Mouse (Mus musculus): ENCODE results near the gene Itgae. TPM values are rescaled to one million over a fixed set of nuclear protein-coding genes. Genes with fewer than 3 reads are reported as not detected.

Itgae gene
- 0.21 and 0.27 TPM in 2 replicates for polyA plus RNA-seq (2014; fragmentation: Nextera tagmentation; extraction: Ambion mirVana)

GRCm38 (mm10) chr11:73090283-73090682 is at the start of gene Itgae:
TSS of gene Itgae (plus strand) at chr11:73090583.
- Histone ChIP-seq H3K4me1 (ENCODE audit: control insufficient read depth, insufficient read depth, low read length) (peaks cover 4% of the 10 kb centered on the region; the same call in 1 of the 2 replicates), H3K9ac (ENCODE audit: low read length) (no peak within 1 kb of the TSS), H3K4me2 (no peak within 1 kb of the TSS), H3K4me3 (ENCODE audit: low read depth, low read length) (no peak within 1 kb of the TSS), H3K9me3 (ENCODE audit: control insufficient read depth, low read length) (no peaks in the 10 kb centered on the region), H3K27ac (ENCODE audit: low read depth, low read length) (no peak within 1 kb of the TSS), H3K36me3 (ENCODE audit: control insufficient read depth, insufficient read depth, low read length) (no peaks in the 10 kb centered on the region), H3K27me3 (ENCODE audit: control insufficient read depth, insufficient read depth, low read length) (no peaks in the 10 kb centered on the region)
- 83% methylated on average over 4 of the region's 4 CpGs for WGBS
- DNase-seq (ENCODE audit: low spot score, missing footprints): no peak
- ATAC-seq (ENCODE audit: low FRiP score): no peak

- Histone ChIP-seq H3K36me3 (ENCODE audit: control insufficient read depth, insufficient read depth, low read length) (no peaks in the 10 kb centered on the region), H3K4me1 (ENCODE audit: control insufficient read depth, insufficient read depth, low read length) (peaks cover 7% of the 10 kb centered on the region; the same call in 1 of the 2 replicates), H3K9ac (ENCODE audit: low read length) (no peak overlapping the region), H3K4me2 (no peak overlapping the region), H3K27ac (ENCODE audit: low read depth, low read length) (no peak overlapping the region), H3K27me3 (ENCODE audit: control insufficient read depth, insufficient read depth, low read length) (no peaks in the 10 kb centered on the region), H3K9me3 (ENCODE audit: control insufficient read depth, low read length) (no peaks in the 10 kb centered on the region), H3K4me3 (ENCODE audit: low read depth, low read length) (no peak overlapping the region)
- 67% methylated on average over 6 of the region's 6 CpGs for WGBS
- DNase-seq (ENCODE audit: low spot score, missing footprints): peak; percentile 2
- no peak for ATAC-seq (ENCODE audit: low FRiP score)
Measured at GRCm38 (mm10) chr11:73044229-73044755, 46.1 kb upstream of the Itgae start.

GRCm38 (mm10) chr11:73044789-73045188 is 45.6 kb upstream of the Itgae start:
- Histone ChIP-seq H3K36me3 (ENCODE audit: control insufficient read depth, insufficient read depth, low read length) (no peaks in the 10 kb centered on the region), H3K27ac (ENCODE audit: low read depth, low read length) (no peak overlapping the region), H3K27me3 (ENCODE audit: control insufficient read depth, insufficient read depth, low read length) (no peaks in the 10 kb centered on the region), H3K9ac (ENCODE audit: low read length) (no peak overlapping the region), H3K4me3 (ENCODE audit: low read depth, low read length) (no peak overlapping the region), H3K4me1 (ENCODE audit: control insufficient read depth, insufficient read depth, low read length) (peaks cover 7% of the 10 kb centered on the region; the same call in 1 of the 2 replicates), H3K9me3 (ENCODE audit: control insufficient read depth, low read length) (no peaks in the 10 kb centered on the region), H3K4me2 (no peak overlapping the region)
- WGBS: 79% methylated on average over 4 of the region's 4 CpGs
- ATAC-seq (ENCODE audit: low FRiP score) (no peak), DNase-seq (ENCODE audit: low spot score, missing footprints) (peak; percentile 10)

GRCm38 (mm10) chr11:73047542-73047996 is 42.8 kb upstream of the Itgae start, which contains the start of gene Ncbp3:
TSS of gene Ncbp3 (plus strand) at chr11:73047783.
- H3K4me3 ChIP-seq (ENCODE audit: low read depth, low read length): peak within 1 kb of the TSS; percentile 71
- H3K4me2 ChIP-seq: peak within 1 kb of the TSS; percentile 68
- peak; percentile 100 for DNase-seq (ENCODE audit: low spot score, missing footprints)
- no peaks in the 10 kb centered on the region for H3K9me3 ChIP-seq (ENCODE audit: control insufficient read depth, low read length)
- H3K4me1 ChIP-seq (ENCODE audit: control insufficient read depth, insufficient read depth, low read length): peaks cover 7% of the 10 kb centered on the region; the same call in 1 of the 2 replicates
- H3K9ac ChIP-seq (ENCODE audit: low read length): peak within 1 kb of the TSS; percentile 75
- no peaks in the 10 kb centered on the region for H3K27me3 ChIP-seq (ENCODE audit: control insufficient read depth, insufficient read depth, low read length)
- peaks cover 4% of the 10 kb centered on the region; the same call in 1 of the 2 replicates for H3K36me3 ChIP-seq (ENCODE audit: control insufficient read depth, insufficient read depth, low read length)
- under 1% methylated on average over 39 of the region's 39 CpGs for WGBS
- H3K27ac ChIP-seq (ENCODE audit: low read depth, low read length): peak within 1 kb of the TSS; percentile 66; the same call in 1 of the 2 replicates
- peak; percentile 94 for ATAC-seq (ENCODE audit: low FRiP score)

- Histone ChIP-seq H3K9ac (ENCODE audit: low read length) (peak overlapping the region; percentile 75), H3K36me3 (ENCODE audit: control insufficient read depth, insufficient read depth, low read length) (peaks cover 4% of the 10 kb centered on the region; the same call in 1 of the 2 replicates), H3K4me2 (peak overlapping the region; percentile 68), H3K4me1 (ENCODE audit: control insufficient read depth, insufficient read depth, low read length) (peaks cover 7% of the 10 kb centered on the region; the same call in 1 of the 2 replicates), H3K9me3 (ENCODE audit: control insufficient read depth, low read length) (no peaks in the 10 kb centered on the region), H3K27me3 (ENCODE audit: control insufficient read depth, insufficient read depth, low read length) (no peaks in the 10 kb centered on the region), H3K27ac (ENCODE audit: low read depth, low read length) (peak overlapping the region; percentile 66; the same call in 1 of the 2 replicates), H3K4me3 (ENCODE audit: low read depth, low read length) (peak overlapping the region; percentile 71)
- DNase-seq (ENCODE audit: low spot score, missing footprints): peak; percentile 94
- 2% methylated on average over 55 of the region's 55 CpGs for WGBS
- peak; percentile 82 for ATAC-seq (ENCODE audit: low FRiP score)
Measured at GRCm38 (mm10) chr11:73048030-73048876, 42.1 kb upstream of the Itgae start.

- Histone ChIP-seq H3K4me2 (peak overlapping the region; percentile 68), H3K27me3 (ENCODE audit: control insufficient read depth, insufficient read depth, low read length) (no peaks in the 10 kb centered on the region), H3K9ac (ENCODE audit: low read length) (peak overlapping the region; percentile 75; the same call in 1 of the 2 replicates), H3K36me3 (ENCODE audit: control insufficient read depth, insufficient read depth, low read length) (peaks cover 7% of the 10 kb centered on the region; the same call in 1 of the 2 replicates), H3K27ac (ENCODE audit: low read depth, low read length) (no peak overlapping the region), H3K9me3 (ENCODE audit: control insufficient read depth, low read length) (no peaks in the 10 kb centered on the region), H3K4me1 (ENCODE audit: control insufficient read depth, insufficient read depth, low read length) (peaks cover 7% of the 10 kb centered on the region; the same call in 1 of the 2 replicates), H3K4me3 (ENCODE audit: low read depth, low read length) (peak overlapping the region; percentile 71)
- no peak for ATAC-seq (ENCODE audit: low FRiP score)
- peak; percentile 98 for DNase-seq (ENCODE audit: low spot score, missing footprints)
- 3% methylated on average over 4 of the region's 4 CpGs for WGBS
Measured at GRCm38 (mm10) chr11:73049335-73049734, 41.0 kb upstream of the Itgae start.

- no peak overlapping the region for H3K27ac ChIP-seq (ENCODE audit: low read depth, low read length)
- no peak overlapping the region for H3K9ac ChIP-seq (ENCODE audit: low read length)
- no peak overlapping the region for H3K4me3 ChIP-seq (ENCODE audit: low read depth, low read length)
- H3K4me1 ChIP-seq (ENCODE audit: control insufficient read depth, insufficient read depth, low read length): peaks cover 7% of the 10 kb centered on the region; the same call in 1 of the 2 replicates
- H3K9me3 ChIP-seq (ENCODE audit: control insufficient read depth, low read length): no peaks in the 10 kb centered on the region
- no peak for ATAC-seq (ENCODE audit: low FRiP score)
- DNase-seq (ENCODE audit: low spot score, missing footprints): peak; percentile 17
- no peak overlapping the region for H3K4me2 ChIP-seq
- 85% methylated on average over 1 of the region's 1 CpGs for WGBS
- no peaks in the 10 kb centered on the region for H3K27me3 ChIP-seq (ENCODE audit: control insufficient read depth, insufficient read depth, low read length)
- H3K36me3 ChIP-seq (ENCODE audit: control insufficient read depth, insufficient read depth, low read length): peaks cover 7% of the 10 kb centered on the region; the same call in 1 of the 2 replicates
Measured at GRCm38 (mm10) chr11:73052795-73053194, 37.6 kb upstream of the Itgae start.

- Histone ChIP-seq H3K27ac (ENCODE audit: low read depth, low read length) (no peak overlapping the region), H3K9me3 (ENCODE audit: control insufficient read depth, low read length) (no peaks in the 10 kb centered on the region), H3K9ac (ENCODE audit: low read length) (no peak overlapping the region), H3K4me1 (ENCODE audit: control insufficient read depth, insufficient read depth, low read length) (no peaks in the 10 kb centered on the region), H3K27me3 (ENCODE audit: control insufficient read depth, insufficient read depth, low read length) (no peaks in the 10 kb centered on the region), H3K4me2 (no peak overlapping the region), H3K4me3 (ENCODE audit: low read depth, low read length) (no peak overlapping the region), H3K36me3 (ENCODE audit: control insufficient read depth, insufficient read depth, low read length) (0 out of 2 replicates have a peak, but pooled peaks cover 3% of the 10 kb centered on the region)
- 91% methylated on average over 5 of the region's 5 CpGs for WGBS
- ATAC-seq (ENCODE audit: low FRiP score) (no peak), DNase-seq (ENCODE audit: low spot score, missing footprints) (peak; percentile 72)
Measured at GRCm38 (mm10) chr11:73057701-73058100, 32.7 kb upstream of the Itgae start.

Data from midbrain, embryonic 11.5 days (tissue).